Mouse (Mus musculus) left cerebral cortex, adult 11 months (tissue): Measurements from ENCODE around the gene Pak4.
"Not testable (repeated sequence)": the region's sequence is repeated elsewhere in the genome, so short reads cannot be mapped to it uniquely, and the experiment has no call there.

Experiments
- DNase-seq: peaks from one replicate; pipeline ENCODE4 v3.0.0; 2022; ENCODE audit warnings: low spot score

Gene Pak4

DNA sequence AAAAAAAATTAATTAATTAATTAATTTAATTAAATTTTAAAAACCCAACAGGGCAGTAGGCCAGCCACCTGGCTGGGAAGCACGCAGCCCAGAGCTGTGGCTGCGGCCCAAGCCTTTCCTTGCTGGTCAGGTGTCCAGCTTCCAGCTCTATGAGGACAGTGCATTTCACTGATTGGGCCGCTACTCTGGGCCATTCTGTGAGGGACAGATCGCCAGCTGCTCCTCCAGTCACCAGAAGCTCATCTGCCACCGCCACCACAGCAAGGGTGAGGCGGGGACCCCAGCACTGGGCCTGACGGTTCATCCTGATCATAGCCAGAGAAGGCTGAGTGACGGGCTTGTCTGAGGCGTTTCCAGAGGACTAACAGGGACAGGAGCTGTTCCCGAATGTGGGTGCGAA lies 36.0 kb downstream of the Pak4 start:
- DNase-seq: no peak

DNA sequence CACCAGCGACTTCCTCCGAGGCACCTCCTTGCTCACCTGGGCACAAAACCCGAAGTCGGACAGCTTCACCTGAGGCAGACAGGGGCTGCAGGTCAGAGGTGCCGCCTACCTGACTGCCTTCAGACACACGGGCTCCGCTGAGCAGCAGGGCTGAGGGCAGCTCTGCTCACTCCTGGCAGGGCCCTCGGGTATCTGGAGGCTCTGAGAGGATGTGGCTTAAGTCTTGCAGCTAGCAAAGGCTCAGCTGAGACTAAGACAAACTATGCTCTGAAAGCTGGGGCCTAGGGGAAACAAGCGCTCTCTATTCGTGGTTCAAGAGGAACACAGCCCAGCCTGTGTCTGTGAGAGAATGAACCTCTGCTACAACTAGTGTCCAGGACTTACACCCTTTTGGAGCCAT lies 37.1 kb downstream of the Pak4 start:
- no peak for DNase-seq

DNA sequence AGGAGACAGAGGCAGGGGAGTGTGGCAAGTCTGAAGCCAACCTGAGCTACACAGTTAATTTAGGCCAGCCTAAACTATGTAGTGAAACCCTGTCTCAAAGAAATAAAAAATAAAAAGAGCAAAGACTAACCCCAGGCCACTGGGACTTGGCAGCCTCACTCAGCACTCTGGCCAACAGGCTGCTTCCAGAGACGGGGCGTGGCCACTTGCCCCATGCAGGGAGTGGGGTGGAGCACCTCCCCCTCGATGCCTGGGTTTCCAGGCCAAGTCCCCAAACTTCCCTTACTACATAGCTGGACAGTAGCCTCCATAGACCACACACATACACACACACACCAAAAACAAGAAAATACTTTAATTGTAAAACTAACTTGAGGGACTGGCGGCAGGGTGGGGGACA lies 39.5 kb downstream of the Pak4 start:
- DNase-seq: no peak

DNA sequence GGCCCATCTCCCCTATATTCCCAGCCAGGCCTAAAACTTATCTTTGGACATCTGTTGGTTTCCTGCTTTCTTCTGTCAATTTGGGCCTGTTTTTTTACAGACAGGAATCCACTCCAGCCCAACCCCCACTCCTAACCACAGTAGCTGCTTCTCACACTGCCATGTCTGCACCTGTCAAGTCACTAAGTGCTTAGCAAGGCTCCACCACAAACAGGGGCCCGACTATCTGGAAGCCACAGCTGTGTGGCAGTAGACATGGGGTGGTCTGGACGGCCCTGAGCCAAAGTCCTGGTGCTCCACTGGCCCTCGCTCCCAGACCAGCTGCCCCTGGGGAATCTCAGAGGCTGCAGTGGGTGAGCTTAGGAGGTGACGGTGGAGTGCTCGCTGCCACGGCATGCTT lies 40.3 kb downstream of the Pak4 start:
- no peak for DNase-seq

DNA sequence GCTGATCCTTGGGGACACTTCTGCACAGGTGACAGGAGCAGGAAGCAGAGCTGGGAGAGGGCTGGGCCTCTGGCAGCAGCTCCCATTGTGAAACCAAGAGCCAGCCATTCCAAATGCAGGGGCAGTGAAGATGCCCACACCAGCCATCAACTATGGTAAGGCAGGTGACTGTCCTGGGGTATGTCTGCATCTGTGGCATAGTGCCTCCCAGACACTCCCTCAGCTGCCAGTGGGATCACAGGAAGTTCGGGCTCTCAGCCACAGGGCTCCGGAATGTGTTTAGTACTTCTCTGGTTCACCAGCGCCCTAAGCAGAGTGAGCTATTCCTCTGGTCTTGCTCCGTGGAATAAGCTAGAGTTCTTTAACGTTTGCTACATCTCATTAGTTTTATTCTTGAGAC lies 40.9 kb downstream of the Pak4 start:
- DNase-seq: no peak

DNA sequence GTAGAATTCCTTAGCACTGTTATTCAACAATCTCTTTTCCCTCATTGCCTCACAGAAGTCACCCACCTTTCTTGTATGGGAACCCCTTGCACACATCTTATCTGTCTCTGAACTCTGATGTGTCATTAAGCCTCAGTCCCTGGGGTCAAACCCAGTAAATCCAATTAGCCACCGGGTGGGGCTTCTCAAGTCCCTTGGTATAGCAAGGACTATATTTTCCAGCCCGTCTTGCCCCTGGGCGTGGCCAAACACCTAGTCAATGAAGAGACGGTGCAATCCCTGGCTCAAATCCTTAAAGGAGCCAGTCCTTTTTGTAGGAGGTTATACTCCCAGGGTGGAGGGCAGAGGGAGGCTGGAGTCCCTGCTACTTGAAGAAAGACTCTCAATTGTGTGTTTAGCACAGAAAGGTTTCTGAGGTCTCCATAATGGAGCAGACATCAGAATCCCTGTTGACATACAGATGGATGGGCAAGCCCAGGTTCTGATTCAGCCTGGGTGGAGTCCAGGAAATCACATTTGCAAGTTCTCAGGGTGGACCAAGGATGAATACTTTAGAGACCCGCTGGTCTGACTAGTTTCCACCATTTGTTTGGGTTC lies 41.9 kb downstream of the Pak4 start:
- DNase-seq: no peak

DNA sequence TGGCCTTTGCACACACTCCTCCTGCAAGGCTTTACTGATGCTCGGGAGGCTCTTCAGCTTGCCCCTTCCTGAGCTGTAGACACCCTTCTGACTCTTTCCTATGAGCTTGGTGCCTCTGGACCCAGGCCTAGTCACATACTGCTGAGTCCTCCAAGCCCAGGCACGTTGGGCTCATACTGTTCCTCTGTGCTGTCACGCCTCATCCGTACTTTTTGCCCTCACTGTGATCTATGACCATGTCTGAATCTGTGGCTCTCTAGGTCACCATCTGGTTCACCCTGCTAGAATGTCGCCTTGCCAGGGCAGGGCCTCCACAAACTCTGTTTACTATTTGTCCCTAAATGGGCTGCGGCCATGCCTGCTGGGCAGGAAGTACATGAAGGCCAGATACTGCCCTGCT lies 44.9 kb downstream of the Pak4 start:
- DNase-seq: no peak

DNA sequence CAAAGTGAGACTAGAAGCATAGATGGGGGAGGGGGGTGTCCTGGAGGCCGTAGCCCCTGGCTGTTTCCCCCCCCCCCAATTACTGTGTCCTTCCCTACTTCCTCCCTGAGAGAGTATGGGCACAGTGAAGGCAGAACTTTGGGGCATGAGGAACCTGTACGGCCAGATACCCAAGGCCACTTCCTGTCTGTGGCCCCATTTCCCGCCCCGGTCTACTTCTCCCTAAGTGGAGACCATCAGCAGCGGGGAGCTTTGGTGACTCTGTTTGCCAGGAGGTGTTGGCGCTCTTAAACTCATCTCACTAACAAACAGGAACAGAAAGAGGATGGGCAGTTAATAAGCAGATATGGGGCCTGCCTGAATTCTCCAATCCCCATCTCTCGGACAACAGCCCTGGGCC lies 50.4 kb downstream of the Pak4 start:
- no peak for DNase-seq

DNA sequence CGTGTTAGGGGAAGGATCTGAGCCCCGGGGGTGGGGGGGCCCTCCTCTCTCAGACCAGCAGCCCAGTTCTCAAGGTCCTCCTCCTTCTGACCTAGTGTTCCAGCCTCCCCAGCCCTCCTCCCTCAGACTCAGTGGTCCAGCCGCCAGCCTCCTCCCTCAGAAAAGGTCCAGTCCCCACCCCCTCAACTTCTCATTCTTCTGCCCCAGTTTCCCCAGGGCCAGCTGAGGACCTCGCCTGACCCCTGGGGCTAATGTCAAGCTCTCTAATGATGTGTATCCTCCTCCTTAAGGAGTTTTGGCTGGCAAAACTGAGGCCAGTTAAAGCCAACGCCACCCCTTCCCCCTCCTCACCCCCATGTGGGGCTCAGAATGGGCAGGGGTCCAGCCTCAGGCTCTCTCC lies 50.8 kb downstream of the Pak4 start, which contains the start of gene Nccrp1:
TSS of gene Nccrp1 (minus strand) at position 101 of the 400 bp plus-strand sequence.
- no peak for DNase-seq

DNA sequence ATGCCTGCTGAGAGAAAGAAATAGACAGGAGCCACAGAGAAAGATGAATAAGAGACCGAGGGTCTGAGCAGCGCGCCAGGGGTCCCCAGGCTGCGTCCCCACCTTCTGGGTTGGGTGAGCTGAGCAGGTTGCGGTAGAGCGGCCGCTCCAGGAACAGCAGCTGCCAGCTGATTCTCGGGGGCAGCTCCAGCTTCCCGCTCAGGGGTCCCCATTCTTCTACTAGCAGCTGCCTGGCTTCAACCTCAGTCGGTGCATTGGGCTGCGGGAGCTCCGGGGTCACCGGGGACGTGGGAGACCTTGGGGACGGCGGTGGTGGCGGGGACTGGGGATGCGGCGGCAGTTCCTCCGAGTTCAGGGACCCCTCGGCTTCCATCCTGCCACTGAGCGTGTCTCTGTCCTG lies 51.3 kb downstream of the Pak4 start:
- no peak for DNase-seq

DNA sequence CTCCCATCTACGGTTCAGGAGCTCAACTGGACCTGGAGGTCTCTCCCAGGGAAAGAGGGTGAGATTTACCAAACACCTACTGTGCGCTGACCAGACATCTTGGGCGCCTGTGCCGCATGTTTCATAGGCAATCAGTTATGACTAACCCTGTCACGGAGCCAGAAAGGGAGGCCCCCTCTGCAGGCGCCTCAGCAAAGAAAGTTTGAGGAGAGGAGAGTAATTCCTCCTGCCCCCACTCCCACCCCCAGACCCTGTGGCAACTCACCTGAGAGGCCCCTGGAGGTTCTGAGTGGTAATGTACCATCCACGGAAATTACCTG lies 52.1 kb downstream of the Pak4 start:
- no peak for DNase-seq

DNA sequence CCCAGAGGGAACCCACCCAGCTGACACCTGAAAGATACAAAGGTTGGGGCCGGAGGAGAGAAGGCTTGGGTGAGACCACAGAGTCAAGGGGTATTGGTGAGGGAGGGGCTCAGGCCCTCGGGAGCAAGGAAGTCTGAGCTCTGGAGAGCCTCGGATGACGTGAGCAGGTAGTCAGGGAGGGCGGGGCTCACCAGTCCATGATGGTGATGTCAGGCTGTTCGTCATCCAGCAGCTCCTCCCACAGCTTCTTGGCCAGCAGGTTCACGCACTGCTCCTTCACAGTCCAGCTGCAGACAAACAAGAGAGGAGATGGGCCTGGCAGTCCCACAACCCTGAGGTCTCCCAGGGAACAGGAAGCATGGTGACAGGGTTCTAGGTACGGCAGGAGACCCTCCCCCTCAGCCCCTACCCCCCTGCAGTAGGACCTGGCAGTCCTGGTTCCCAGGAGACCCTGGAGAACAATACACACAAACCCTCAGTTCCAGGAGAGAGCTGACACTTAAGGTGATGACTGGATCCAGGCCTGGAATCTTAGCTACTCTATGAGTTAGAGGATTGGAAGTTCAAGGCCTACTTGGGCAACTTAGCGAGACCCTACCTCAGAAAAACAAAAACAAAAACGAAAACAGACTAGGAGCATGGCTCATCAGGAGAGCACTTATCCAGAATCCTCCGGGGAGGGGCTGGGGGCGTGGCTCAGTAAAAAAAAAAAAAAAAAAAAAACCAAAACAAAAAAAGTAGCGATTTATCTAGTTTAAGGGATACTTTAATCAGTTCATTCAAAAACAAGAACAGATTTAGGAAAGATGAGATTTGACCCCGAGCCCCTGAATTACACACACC lies 52.7 kb downstream of the Pak4 start:
- no peak for DNase-seq

DNA sequence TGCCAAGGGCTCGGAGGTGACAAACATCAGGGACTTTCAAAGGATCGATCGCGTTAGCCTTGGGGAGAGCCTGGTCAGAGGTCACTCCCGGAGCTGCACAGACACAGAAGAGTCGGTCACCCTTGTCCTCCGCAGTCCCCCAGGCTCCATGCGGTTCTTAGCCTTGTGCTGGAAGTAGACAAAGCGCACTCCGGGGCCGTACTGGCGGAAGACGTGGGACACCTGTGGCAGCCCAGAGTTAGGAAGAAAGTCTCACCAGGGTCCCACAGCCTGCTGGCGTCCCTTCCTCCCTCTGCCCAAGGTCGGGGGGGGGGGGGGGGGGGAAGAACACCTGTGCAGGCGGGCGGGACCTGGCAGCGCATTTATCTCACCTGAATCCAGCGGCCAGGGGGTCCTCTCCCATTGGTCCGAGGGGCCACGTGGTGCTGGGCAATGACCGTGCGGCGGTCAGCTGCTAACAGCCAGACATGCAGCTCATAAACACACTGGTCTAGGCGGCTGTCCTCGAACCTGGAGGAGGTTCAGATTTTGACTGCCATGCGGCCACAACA lies 53.9 kb downstream of the Pak4 start:
- DNase-seq: no peak

DNA sequence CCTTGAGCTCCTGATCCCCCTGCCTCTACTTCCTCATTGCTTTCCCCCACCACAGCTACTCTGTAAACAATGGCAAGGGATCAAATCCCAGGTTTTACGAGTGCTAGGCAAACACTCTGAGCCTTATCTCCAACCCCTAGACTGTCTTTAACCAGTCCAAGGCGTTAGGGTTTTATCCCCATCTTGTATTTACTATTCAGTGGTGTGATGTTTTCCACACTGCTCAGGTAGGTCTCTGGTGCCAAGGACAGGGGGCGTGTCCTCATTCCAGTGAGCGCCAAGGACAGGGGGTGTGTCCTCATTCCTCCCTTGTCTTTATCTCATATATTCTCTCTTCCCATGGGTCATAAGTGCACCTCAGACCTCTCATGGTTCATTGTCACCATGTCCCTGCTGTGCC lies 57.5 kb downstream of the Pak4 start, which contains the start of gene Sycn:
TSS of gene Sycn (plus strand) at position 360 of the 400 bp plus-strand sequence.
- DNase-seq: no peak

DNA sequence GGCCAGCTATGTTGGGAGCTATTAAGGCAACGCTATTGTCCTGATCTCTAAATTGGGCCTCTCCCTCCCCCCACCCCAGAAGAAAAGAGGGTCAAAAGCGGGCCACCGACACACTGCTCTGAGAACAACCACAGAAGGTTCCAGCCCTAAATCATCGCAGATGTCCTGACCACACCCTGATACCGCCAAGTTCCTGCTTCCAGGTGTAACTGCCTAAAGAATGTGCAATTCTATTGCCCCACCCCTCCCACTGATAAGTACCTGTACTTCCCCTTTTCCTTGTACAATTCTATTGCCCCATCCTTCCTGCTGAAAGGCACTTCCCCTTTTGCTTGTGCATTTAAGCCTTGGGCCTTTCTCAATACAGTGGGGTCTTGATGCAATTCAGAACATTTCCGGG lies 59.1 kb downstream of the Pak4 start:
- DNase-seq: not testable (repeated sequence)

DNA sequence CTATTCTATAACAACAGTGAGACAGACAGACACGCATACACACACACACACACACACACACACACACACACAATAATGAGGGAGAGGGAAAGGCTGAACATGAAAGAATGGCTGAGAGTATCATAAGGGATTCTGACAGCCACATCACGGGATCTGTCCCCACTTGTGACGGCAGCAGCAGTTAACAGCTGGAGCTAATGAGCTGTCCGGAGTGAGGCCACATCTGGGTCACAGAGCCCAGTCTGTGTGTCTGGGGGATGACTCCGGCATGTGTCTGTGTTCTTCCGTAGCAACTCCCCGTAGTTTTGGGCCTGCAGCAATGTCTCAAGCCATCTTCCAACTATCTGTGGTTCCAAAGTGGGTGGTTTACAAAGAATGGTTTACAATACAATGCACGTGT lies 66.0 kb downstream of the Pak4 start:
- DNase-seq: no peak

DNA sequence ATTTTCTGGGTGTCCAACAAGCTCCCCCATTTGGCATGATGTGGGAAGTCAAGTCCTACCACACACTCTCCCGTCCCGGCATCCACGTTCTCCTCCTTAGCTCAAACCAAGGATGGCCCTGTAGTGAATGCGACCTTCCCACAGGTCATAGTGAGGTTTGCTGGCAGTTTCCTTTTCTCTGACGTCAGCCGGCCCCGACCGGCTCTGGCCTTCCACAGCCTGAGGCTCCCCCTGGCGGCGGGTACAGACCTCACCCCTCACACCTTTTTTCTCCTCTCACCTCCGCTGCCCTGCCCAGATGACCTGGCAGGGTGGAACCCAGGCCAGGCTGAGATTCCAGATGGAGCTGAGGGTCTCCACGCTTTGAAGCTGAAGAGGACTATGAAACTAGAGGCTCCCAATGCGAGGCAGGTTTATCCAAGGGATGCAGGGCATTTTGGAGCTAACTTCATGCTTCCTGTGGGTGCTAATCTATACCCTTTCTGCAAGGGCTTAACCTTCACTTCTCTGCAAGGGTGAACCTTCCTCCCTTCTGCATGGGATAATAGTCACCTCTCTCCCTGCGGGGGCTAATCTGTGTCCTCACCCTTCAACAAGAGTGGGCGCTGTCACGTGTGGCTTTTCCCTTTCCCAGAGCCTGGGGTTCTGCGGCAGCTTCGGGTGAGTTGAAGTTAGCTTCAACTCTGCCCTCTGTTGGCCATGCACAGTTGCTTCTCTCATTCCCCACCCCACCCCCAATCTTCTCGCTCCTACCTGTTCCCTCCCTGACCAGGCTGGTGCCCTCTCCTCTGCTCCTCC lies 69.9 kb downstream of the Pak4 start:
- DNase-seq: peak; percentile 36

DNA sequence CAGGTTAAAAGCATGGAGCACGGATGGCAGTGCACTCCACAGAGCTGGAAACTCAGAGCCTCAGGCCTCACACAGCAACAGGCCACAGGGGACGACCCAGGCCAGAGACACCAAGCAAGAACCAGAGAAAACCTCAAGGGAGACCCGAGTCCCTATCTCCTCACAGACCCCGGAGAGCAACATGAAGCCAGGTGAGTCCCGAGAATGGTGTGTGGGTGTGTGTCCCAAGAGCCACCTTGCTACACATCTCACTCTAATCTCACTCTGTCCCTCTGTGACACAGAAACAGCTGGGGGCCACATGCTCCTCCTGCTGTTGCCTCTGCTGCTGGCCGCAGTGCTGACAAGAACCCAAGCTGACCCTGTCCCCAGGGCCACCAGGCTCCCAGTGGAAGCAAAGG lies 75.4 kb downstream of the Pak4 start, which contains the start of gene Ifnl3:
TSS of gene Ifnl3 (plus strand) at position 301 of the 400 bp plus-strand sequence.
- not testable (repeated sequence) for DNase-seq

DNA sequence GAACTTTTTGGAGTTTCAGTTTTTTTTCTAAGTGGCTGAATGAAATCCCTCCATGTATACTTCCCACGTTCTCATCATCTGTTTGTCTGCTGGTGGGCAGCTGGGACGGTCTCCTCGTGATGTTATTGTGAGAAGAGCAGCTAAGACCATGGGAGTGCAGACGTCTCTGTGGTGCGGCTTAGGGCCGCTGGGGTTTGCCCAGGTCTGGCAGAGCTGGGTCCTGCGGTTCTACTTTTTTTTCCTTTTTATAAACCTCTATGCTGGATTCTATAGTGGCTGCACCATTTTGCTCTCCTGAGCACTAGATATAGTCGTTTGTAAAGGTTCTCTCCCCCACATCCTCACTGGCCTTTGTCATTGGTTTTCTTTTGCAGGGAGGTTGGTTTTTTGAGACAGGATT lies 86.5 kb downstream of the Pak4 start:
- no peak for DNase-seq

DNA sequence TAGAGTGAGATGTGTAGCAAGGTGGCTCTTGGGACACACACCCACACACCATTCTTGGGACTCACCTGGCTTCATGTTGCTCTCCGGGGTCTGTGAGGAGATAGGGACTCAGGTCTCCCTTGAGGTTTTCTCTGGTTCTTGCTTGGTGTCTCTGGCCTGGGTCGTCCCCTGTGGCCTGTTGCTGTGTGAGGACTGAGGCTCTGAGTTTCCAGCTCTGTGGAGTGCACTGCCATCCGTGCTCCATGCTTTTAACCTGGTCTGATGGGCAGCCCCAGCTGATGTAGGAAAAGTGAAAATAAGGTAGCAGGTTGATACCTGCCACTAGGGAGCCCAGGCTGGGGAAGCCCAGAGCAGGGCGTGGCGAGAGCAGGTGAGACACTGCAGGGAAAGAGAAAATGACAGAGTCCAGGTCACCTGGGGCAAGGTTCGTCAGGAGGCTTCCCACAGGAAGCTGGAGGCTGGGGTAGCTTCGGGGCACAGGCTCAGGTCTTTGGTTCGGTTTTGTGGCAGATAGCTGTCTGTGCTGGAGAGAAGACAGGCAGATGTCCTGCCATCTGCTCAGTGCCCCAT lies 87.5 kb downstream of the Pak4 start, which contains the start of gene Ifnl2:
TSS of gene Ifnl2 (minus strand) at position 51 of the 570 bp plus-strand sequence.
- DNase-seq: not testable (repeated sequence)

DNA sequence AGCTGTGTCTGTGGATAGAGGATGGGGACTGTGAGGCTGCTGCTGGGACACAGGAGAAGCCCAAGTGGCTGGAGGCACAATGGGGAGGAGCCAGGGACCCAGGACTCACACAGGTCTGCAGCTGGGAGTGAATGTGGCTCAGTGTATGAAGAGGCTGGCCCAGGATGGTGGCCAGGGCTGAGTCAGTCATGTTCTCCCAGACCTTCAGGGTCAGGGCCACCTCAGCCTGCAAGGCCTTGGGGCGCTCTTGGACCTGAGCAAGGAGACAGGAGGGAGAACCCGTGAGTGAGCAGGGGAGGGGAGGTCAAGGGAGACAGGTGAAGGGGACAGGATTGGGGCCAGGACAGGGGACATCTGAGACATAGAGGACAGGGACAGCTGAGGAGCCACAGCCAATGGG lies 88.9 kb downstream of the Pak4 start:
- DNase-seq: not testable (repeated sequence)
